Mouse (Mus musculus) CH12F3 (cell line): ENCODE measurements around the gene Ndufc2.
"Not testable (repeated sequence)": the region's sequence is repeated elsewhere in the genome, so short reads cannot be mapped to it uniquely, and the experiment has no call there.

Source experiments
- in situ Hi-C: fragments of 300-500 bp; cut with MboI; formaldehyde crosslinking; loops from 2 replicates; pipeline ENCODE4 v1.14.3; 2020; ENCODE audit warnings: low sequenced_read_pairs

Gene Ndufc2

DNA sequence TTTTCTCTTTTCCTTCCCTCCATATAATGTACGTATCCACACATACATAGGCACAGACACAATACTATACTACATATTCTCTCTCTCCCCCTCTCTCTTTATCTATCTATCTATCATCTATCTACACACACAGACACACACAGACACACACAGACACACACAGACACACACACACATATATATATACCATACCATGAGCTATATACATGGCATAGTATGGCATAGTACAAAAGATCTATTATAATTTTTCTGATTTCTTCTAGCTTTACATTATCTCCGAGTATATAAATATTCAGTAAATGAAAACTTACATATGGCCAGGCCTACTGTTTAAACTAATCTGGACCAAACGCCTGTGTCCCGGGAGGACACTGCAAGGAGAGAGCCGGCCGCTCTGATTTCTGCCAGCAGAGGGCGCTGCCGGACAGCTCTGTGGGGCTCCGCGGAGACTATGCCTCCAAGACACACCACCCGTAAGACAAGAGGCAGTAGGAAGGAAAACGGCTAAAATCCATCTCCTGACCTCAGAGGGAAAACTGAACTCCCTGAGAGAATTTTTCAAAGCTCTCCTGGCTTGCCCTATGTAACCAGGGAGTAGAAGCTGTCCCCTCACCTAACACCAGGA is 24.9 kb downstream of the Ndufc2 start:
- in situ Hi-C loops, result no loop called here

- in situ Hi-C loops, result no loop called here
These were observed 26.8 kb downstream of the Ndufc2 start for GRCm38 (mm10) chr7:97426566-97426965.

GRCm38 (mm10) chr7:97427296-97427695 is 27.5 kb downstream of the Ndufc2 start:
- in situ Hi-C loops, result no loop called here

DNA sequence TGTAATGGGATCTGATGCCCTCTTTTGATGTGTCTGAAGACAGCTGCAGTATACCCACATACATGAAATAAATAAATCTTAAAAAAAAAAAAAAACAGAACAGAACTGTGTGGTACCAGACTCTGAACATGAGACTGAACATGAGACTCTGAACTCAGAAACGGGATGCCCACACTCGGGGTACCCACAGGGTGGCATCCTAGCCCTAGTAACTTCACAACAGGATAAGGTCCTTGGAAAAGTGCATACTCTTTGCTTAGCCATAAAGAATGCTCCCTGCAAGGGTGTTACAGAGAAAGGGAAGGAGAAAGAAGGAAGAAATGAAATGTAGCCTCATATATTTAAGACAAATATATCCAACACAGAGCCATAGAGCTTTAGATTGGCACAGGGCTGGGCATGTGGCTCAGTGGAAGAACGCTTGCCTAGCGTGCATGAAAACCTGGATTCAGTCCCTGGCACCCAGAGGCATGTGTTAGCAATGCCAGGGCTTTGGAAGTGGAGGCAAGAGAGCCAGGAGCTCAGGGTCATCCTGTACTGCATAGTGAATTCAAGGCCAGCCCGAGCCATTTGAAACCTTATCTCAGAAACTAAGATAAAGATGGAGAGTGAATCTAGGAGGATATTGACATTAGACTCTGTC is 28.1 kb downstream of the Ndufc2 start:
- in situ Hi-C loops, result no loop called here

DNA sequence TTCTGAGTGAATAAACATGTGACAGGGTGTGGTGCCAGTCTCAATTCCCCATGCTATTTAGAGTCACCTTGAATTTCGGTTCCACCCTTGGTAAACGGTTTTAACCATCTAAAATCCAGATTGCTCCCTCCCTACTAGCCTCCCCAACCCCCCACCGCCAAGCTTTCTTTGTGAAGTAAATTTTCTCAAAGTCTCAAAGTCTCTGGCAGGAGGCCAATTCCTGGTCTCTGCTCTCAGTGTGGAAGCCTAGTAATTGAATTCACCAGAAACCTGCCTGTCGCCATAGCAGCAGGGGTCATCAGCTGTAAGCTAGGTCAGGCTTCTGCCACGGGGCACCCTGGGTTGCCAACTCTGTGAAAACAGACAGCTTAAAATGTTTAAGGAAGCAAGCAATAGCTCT is 29.9 kb downstream of the Ndufc2 start:
- in situ Hi-C loops, result no loop called here

- in situ Hi-C loops, result not testable (repeated sequence)
These were observed 33.7 kb downstream of the Ndufc2 start for GRCm38 (mm10) chr7:97433517-97433916.

GRCm38 (mm10) chr7:97434517-97434916 is 34.7 kb downstream of the Ndufc2 start:
- in situ Hi-C loops, result no loop called here

DNA sequence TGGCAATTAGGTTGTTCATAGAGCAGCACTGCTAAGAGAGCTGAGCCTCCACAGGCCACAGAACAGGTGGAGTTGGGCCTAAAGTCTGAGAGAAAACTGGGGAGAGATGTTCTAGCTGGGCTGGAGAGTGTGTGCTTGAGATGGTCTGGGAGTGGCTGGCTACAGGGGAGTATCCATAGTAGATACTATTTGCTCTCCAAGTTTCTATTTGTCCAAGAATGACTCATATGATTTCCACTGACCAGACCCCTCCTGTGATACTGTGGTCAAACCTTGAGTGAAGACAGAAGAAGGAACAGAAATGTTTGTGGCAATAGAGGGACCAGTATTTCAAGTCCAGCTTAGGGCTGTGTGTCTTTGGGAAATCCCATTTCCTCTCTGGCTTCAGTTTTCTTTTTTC is 39.2 kb downstream of the Ndufc2 start:
- in situ Hi-C loops, result no loop called here

DNA sequence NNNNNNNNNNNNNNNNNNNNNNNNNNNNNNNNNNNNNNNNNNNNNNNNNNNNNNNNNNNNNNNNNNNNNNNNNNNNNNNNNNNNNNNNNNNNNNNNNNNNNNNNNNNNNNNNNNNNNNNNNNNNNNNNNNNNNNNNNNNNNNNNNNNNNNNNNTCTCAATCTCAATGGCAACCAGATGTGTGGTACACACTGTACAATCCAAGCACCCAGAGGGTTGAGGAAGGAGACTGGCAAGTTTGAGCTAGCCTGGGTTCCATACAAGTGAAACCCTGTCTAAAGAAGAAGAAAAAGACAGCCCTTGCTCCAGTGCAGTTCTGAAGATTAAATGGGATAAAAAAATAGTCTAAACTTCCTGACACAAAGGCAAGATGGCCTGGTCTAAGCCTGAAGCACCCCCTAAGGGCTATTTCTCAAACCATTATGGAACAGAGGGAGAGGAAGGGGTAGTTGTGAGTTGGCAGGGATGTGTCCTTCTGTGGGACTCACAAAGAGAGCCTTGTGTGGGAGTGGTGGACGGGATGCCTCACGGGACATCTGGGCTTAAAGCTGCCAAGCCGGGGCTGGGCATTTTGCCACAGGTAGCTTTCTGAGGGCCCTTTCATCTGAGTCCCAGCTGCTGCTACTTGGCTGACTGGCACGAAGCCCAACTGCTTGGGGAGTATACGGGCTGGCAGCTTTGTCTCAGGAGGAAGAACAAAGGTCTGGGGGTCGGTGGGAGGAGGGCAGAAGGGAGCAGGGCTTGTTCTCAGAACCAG is 46.5 kb downstream of the Ndufc2 start:
- in situ Hi-C loops, result no loop called here

DNA sequence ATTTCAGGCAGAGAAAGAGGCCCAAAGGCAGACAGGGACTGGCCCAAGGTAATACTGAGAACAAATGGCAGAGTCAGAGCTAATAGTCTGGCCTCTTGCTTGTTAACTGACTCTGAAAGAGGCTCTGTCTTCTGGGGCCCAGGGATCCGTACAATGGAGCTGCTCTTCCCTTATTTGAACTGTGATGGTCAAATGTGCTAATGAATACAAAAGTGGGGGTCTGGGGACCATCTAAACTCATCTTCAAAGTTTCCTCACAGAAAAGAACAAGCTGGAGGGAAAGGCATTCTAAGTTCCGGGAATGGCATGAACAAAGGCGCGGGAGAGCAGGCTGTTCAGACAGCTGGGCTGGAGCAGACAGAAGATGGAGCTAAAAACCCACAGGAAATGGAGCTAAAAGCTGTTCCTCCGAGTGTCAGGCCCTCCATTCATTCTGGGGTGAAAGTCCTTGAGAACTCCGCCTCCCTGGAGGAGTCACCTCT is 47.3 kb downstream of the Ndufc2 start:
- in situ Hi-C loops, result no loop called here

DNA sequence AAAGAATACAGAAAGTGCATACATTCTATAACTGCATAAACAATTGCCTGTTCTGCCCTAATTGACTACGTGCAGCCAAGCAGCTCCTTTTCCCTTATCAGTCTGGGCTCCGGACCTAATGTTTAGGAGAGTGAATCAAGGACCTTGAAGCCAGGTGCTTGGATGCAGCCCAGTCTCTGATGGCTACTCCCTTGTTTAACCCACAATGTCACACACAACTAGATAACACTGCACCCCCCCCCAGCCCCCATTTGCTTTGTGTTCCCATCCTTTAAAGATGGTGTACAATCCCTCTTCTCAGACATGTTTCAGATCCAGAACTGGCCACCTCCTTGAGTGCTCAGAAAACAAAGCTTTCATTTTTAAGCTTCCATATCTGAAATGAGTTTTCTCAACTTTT is 51.2 kb downstream of the Ndufc2 start, which contains the start of gene Kctd14:
Gene Kctd14 (plus strand): TSS at position 301 of the 400 bp plus-strand sequence.
- in situ Hi-C loops, result not testable (repeated sequence)

DNA sequence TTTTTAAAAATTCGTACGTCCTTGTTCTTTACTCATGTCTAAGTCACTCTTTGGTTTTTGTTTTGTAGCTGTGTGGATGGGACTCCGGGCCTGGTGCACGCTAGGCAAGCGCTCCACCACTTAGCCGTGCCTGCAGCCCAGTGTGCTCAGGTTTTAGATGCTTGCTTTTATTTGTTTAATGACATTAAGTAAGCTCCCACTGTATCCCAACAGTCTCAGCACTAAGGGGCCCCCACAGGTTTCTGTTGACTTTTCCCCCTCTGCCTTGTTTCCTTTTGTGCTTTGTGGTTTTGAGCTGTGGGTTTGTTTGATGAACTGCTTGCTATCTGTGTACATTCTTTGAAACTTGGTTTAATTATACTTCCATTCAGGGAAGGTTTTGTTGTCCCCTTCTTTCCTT is 52.4 kb downstream of the Ndufc2 start:
- in situ Hi-C loops, result no loop called here

DNA sequence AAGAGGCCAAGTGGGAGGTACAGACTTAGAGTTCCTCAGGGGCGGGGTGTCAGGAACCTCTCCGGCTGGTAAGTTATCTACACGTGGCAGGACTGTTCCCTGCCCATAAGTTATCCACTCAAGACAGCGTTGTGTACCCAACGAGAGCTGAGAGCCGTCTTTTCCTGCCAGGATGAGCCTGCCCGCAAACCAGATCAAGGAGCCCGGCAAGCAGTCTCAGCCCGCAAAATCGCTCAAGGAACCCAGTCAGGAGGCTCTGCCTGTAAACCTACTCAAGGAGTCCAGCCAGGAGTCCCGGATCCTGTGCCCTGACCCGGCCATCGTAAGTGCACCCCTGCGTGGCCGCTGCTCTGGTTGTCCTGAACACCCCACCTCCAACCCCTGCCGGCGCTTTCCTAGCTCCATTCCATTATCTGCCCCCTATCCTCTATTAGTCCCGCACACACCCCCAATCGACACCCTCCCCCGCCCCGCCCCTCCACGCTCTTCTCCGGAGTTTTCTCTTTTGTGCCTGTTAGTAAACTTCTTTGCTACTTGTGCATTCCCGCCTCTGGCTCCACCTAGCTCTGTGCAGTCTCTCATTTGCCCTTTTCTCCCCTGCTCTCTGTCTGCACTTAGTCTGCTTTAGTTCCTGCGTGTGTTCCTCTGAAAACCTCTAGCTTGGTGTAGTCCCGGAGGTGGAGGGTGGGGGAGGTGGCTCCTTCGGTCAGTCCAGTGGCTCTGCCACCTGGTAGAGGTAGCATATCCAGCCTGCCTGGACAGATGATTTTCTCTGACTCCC is 53.5 kb downstream of the Ndufc2 start:
- in situ Hi-C loops, result no loop called here

GRCm38 (mm10) chr7:97454795-97455194 is 55.0 kb downstream of the Ndufc2 start:
- in situ Hi-C loops, result no loop called here

DNA sequence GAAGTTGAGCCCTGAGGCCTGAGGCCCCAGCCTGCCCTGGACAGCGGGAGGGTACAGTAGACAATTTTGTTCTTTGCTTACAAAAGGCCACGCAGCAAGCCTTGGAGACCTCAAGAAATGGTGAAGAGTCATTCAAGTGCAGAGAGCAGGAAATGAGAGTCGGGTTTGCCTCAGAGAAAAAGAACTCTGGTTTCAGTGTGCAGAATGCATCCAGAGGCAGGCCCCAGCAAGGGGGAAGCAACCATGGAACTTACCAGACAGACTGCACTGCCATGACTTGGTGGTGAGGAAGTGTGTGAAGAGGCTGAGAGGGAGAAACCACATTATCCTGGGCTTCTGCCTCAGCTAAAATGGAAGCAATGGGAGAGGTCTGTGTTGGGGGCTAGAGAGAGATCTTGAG is 55.8 kb downstream of the Ndufc2 start:
- in situ Hi-C loops, result no loop called here
